Mouse (Mus musculus) layer of hippocampus, adult 9-11 months (tissue): Measurements from ENCODE around the gene Uba7.

Source experiments
- DNase-seq: peaks from one replicate; pipeline ENCODE4 v3.0.0; 2022

The Uba7 gene

DNA sequence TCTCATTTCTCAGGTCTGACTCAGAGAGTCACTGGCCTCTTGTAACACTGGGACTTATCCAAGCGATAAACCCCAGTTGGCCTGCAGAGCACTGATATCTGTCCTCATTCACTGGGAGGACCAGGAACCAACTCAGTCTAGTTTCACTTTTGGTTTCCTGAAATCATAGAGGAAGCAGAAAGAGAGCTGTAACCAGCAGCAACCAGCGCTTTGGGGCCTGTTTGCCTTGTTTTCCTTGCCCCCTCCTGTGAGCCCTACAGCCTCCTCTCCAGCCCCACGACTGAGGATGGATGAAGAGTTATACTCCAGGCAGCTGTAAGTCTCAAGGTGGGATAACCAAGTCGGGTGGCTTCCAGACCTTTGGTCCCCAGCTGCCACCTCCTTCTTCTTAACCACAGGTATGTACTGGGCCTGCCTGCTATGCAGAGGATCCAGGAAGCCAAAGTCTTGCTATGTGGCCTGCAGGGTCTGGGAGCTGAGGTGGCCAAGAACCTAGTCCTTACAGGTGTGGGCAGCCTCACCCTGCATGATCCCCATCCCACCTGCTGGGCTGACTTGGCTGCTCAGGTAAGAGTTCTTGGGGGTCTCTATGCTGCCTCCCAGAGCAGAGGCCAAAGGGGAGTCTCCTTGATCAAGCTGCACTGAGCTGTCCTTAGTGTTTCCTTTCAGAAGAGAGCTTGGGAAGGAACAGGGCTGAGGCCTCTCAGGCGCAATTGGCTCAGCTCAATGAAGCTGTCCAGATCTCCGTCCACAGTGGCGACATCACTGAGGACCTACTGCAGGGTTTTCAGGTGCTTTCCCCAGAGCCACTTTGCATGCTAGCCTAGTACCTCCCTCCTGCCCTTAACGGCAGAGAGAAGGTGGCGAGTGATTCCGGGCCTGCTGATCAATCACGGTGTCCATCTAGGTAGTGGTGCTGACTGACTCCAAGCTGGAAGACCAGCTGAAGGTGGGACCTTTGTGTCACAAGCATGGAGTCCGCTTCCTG is at the start of gene Uba7:
Gene Uba7, plus strand, starts transcription at position 107 of the 988 bp plus-strand sequence.
- DNase-seq = no peak

DNA sequence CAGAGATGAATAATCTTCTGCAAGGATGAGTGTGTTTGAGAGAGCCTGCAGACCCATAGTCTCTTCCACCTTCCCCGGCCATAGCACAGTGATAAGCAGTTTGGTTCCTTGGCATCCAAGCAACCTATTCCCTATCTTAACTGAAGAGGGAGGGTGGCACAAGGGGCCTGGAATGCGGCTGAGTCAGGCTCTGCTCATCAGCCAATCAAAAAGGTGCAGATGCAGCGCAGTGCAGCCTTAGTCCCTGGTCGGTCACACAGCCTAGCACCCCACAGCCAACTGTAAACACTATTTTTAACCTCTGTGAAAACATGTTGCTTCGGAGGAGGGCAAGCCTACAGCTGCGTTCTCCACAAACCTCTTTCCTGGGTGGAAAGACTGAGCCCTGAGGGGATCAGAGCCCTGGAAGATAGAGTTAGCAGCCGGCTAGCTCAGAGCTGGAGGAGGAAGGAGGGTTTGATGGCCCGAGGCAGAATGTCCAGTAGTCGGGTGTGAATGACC is 48.3 kb upstream of the Uba7 start:
- DNase-seq = no peak

DNA sequence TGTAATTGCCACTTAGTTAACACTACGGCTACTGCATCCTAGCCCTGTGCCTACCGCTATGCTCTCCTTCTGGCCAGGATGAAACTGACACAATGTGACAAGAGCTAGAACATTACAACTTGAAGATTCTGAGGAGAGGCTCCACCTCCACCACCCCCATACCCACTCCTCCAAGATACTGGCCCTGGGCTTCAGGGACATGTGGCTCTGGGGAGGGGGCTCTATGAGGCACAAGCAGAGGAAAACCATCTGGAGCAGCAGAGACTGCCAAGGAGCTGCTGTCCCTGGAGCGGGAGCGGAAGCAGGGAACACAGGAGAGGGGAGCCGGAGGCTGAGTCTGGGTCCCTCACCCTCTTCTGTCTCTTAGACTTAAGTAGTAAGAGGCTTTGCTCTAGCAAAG is 47.6 kb upstream of the Uba7 start:
- DNase-seq = peak; percentile 60

DNA sequence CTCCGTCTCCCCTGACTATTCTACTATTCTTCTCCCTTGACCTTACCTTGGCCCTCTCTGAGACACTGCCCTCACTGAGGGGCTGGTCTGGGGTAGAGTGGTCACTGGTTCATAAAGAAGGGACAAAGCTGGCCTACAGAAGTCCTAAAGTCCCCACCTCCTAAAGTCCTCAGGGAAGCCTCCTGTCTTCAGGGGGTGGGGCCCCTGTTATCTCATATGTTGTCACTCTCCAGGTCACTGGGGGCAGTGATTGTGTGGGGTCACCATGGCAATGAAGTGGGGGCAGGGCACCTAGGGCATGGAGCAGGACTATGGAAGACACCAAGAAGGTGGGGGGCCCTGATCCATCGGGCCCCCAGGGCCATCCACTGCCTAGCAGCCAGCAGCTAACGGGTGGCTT is 47.1 kb upstream of the Uba7 start, which contains the start of gene Actl11:
Gene Actl11, plus strand, starts transcription at position 301 of the 400 bp plus-strand sequence.
- DNase-seq = no peak

DNA sequence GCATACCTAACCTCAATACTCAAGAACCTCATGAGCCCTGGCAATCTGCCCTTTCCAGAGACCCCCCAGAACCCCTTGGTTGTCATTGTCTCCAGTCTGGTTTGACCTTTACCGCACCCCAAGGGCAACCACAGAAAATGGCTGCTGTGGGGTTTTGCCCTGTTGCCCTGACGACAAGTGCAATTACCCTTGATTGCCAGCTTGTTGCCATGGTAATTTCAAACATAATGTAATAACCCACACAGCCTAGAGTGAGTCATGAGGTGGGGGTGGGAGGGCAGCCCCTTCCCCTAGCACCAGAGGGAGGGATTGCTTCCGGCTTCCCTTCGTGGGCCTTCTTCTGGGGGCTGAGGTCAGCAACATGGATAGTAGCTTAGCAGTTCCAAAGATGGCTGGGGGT is 43.1 kb upstream of the Uba7 start:
- DNase-seq = peak; percentile 33

DNA sequence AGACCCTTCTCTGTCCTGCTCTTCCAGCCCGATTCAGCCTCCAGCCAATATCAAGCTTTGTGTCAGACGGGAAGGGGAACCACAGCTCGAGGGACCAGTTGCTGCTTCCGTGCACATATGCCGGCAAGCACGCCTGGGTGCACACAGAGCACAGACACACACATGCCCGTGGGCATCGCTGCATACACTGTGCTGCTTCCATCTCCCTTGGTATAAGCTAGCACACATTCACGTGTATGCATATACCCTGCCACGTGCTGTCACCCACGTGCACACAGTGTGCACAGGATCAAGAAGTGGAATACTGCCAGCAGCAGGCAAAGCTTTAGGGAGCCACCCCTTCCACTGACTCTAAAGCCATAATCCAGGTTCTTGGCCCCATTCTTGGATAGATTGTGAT is 41.2 kb upstream of the Uba7 start:
- peak; percentile 67 for DNase-seq

DNA sequence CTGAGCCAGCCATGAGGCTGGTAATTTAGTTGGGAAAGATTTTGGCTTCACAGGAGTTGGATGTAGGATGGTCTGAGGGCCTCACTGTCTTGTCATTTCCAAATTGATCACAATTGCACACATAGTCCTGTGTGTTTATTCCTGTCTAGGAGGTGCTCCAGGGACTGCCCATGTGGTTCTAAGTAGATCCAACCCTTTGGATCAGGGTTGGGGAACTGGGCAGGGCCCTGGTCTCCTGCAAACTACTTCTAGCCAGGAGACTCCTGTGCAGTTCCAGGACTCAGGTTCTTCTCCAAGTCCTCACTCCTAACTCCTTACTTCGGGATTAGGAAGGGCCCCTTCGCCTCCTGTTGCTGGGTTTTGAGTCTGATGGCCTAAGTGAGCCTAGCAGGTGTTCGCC is 39.9 kb upstream of the Uba7 start, which contains the start of gene Camkv:
Gene Camkv, plus strand, starts transcription at position 301 of the 400 bp plus-strand sequence.
- no peak for DNase-seq

DNA sequence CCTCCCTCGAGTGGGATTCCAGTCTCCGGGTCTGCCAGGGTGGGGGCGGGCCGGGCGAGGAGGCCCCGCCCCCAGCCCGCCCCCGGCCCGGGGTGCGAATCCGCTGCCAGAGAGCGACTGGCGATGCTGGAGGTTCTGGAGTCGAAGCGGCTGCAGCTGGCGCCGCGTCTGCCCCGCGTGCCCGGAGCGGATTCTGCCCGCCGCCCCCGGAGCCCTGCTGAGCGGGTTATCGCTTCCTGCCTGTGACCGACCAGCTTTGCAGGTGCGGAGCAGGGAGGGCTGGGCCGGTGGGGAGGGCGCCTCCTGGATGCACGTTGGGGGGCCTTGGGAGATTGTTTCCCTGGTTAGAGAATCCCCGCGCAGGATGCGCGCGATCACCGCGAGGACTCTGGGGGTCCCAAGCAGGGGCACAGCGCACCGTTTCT is 39.5 kb upstream of the Uba7 start:
- DNase-seq = peak; percentile 57

DNA sequence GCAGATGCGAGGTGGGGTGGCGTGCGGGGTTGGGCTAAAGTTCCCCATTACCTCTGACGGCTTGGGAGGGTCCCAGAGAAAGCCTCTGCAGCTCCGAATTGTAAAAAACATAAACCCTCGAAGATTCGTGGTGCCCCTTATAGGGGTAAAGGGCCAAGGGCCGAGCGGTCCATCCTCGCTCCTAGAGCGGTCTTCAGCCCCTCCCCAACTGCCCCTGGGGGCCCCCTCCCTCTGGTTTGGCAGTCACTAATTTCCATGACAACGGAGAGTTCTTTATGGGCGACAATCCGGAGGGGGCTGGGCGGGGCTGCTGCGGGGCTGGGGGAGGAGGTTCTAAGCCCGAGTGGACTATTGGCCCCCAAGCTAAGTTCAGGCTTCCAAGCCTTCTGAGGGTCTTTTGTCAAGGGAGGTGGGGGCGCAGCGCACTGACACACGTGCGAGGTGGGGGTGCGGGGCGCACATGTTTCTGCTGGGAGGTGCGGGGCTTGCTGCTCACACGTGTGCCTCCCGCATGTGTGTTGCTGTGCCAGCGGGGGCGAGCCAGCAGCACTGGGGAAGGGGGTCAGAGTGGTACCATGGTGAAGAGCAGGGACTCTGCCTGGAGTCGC is 39.0 kb upstream of the Uba7 start:
- DNase-seq = peak; percentile 61

DNA sequence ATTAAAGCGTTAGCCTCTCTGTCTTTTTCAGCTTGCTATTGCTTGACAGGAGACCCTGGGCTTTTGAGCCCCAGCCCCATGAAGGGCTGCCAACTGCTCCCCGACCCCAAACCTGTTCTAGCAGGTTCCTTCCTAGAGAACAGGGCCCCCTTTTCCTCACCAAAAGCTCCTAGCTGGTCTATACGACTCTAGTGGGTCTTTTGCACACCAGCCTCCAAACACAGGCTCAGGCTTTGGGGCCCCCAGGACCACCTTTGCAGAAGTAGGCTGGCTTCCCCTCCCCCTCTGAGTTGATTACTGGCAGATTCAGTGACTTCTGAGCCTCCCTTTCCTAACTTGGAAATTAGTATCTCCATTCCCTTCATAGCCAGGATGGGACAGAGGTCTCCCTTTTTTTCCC is 38.5 kb upstream of the Uba7 start:
- DNase-seq = no peak

DNA sequence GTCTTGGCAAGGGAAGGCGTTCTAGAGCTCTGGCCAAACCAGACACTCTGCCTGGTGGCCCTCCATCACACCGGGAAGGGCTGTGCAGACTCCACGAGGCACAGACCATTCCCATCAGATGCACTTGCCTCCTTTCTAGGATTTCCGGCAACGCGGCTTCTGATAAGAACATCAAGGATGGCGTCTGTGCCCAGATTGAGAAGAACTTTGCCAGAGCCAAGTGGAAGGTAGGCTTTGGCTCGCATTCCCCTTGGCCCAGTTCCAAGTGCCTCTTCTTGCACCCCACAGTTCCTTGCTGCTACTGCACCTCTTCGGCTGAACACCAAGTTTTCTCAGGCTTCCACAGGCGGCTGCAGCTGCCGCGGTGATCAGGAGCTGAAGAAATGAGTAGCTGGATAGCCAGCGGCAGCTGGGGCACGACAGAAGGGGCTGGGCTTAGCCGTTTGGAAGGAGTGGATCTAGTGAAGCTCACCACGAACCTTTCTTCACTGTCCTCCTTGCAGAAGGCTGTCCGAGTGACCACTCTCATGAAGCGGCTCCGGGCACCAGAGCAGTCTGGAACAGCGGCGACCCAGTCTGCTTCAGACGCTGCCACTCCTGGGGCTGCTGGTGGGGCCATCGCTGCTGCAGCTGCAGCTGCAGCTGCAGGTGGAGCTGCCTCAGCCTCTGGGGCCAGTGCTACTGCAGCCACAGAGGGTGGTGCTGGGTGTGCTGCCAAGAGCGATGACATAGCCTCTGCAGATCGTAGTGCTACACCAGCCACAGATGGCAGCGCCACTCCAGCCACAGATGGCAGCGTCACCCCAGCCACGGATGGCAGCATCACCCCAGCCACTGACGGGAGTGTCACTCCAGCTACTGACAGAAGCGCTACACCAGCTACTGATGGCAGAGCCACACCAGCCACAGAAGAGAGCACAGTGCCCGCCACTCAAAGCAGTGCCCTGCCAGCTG is 27.8 kb upstream of the Uba7 start:
- peak; percentile 72 for DNase-seq

DNA sequence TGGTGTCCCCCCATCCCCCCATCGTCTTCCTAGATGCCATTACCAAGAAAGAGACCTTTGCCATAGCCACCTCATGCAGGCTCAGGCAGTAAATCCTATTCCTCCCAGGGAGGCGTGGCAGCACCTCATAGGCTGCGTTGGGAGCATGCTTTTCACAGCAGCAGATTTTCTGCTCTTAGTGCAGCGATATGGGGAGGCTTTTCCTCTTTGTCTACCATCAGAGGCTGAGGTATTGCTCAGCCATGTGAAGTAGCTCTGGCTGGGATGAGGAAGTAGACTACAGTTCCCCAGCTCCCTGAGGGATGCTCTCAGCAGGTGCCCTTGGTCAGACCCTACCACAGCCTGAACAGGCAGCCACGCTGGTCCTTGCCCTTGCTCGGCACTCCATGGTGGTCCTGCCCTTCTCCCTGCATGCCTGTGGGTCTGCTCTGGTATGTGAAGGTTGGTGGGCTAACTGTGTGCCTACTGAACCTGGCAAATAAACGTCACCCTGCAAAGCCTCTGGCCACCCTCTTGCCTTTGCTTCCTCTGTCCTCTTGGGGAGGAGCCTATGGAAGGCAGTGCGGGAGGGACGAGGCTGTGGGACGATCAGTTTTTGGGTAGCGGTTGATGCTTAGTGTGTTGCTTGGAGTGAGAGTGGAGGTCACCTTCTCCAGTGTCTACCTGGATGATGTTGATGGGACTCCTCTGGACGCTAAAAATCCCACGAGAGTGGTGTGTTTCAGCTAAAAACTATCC is 26.0 kb upstream of the Uba7 start:
- no peak for DNase-seq

DNA sequence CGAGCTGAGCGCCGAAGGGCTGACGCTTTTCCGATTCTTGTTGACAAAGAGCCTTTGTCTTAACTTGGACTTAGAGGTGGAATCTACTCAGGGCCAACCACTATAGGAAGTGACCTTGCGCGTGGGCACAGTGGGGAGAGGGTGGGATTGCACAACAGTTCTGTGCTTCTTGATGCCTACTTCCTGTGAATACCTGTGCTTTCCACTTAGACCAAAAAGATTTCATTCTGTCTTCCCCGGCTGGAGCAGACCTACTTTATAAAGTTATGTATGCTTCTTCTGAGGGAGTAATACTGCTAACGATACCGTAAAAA is 25.4 kb upstream of the Uba7 start, which contains the start of gene Traip:
Gene Traip, plus strand, starts transcription at position 215 of the 314 bp plus-strand sequence.
- DNase-seq = no peak

DNA sequence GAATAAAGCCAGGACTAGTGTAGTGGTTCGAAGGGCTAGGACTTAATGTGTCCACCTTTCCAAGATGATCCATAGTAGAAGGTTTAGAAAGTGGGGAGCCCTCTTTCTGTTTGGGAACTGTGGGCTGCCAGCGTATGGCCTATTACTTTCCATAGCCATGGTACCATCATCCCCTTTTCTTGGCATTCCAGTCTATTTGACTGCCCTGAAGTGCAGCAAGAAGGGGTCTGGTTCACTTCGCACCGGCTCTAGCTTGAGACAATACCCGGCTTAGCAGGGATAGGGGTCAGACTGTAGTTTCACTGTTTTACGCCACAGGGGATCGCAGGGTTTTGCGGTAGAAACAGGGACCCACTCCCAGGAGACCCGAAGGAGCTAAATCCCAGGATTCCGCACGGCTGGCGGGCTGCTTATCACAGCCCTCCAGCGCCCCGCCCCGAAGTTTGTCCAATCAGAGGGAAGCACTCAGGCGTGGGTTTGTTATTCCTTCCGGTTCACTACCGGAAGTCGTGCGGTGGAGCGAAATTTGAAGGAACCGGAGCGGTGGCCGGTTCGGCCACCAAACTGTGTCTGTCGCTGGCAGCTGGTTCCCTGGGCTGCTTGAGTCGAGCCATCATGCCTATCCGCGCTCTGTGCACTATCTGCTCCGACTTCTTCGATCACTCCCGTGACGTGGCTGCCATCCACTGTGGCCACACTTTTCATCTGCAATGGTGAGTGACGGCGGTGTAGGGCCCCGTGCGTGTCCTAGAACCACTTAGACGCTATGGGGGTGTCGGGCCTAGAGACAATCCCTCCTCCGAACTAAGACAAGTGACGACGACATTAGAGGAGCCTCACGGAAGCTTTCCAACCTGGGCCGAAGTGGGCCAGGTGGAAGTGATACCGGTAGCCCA is 24.6 kb upstream of the Uba7 start:
- peak; percentile 93 for DNase-seq

DNA sequence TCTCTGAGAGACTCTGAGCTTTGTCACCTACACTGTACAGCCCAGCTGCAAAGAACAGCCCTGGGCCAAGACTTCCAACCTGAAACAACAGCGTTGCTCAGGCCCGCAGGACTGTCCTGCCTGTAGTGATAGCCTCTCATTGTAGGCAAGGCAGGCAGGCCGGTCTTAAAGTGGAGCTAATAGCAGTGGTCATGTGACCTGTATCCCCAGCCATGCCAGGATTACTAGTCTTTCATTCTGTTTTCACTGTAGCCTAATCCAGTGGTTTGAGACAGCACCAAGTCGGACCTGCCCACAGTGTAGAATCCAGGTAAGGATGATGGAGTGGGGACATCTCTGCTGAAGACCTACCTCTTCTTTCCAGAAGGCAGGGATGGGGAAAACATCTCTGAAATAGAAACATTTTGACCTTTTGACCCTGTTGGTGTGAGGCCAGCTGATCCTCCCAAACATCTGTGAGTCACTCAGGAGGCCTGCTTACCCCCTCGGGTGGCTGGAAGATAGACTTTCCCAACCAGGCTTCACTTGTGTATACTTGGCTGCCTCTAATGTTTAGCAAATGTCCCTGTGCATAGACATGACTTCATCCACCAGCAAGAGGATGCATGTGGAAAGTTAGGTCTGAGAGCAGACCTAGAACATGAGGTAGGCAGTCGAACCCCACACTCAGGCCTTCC is 19.6 kb upstream of the Uba7 start:
- DNase-seq = no peak

DNA sequence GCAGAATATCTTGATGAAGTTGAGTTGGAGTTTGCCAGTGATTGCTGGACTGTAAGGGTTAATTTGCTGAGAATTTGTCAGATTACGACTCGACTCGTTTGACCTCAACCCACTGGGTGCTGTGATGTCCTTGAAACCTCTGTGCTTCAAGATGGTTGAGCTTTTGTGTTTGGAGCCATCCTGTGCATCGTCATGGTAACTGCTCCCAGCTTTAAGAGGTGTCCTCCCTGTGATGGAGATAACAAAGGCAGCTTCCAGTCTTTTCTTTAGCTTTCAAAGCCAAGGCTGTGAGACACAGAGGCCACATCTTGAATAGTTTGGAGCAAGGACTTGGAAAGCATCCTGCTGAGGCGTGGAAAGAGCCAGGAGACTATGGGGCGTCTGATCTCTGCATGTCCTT is 18.2 kb upstream of the Uba7 start:
- DNase-seq = no peak

DNA sequence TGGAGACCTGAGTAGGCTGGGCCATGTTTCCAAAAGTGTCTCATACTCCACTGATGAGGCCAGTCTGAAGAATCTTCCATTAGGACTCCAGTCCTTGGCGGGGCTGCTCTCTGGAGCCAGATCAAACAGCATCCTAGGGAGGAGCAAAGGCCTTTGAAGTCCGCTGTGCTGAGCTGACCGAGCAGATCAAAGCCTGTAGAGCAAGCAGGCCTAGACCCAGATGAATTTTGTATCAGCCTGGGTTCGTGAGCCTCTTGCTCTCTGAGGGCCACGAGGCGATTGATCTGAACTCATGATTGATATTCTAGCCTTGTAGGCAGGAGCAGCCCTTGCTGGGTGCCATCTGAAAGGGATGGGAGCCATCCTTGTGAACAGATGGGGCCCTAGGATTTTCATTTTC is 15.4 kb upstream of the Uba7 start:
- no peak for DNase-seq

DNA sequence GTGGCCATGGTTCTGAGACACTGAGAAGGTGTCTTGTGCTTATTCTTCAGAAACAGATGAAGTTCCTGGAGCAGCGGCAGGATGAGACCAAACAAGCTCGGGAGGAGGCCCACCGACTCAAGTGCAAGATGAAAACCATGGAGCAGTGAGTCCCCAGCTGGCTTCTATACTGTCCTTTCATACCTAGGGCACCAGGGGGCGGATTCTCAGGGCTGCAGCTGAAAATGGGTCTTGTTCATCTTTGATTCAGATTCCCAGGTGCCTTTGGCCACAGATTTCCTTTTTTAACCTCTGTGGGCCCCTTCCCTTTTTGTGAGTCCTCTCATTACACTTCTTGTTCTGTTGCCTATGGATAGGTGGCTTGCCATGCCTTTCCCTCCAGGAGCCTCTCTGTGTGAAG is 14.4 kb upstream of the Uba7 start:
- no peak for DNase-seq

DNA sequence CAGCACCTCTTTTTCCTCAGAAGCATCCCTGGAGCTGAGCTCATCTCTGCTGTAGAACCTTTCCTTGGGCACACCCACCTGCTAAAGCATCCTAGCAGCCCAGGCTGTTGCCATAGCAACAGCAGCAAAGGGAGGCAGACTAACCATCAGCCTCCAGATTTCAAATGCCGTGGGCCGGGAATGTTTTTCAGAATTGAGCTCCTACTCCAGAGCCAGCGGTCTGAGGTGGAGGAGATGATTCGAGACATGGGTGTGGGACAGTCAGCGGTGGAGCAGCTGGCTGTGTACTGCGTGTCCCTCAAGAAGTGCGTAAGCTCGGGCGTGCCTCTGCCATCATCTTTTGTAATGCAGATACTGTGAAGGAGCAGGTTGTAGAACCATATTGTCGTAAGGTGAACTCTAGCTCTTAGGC is 13.9 kb upstream of the Uba7 start:
- peak; percentile 91 for DNase-seq

DNA sequence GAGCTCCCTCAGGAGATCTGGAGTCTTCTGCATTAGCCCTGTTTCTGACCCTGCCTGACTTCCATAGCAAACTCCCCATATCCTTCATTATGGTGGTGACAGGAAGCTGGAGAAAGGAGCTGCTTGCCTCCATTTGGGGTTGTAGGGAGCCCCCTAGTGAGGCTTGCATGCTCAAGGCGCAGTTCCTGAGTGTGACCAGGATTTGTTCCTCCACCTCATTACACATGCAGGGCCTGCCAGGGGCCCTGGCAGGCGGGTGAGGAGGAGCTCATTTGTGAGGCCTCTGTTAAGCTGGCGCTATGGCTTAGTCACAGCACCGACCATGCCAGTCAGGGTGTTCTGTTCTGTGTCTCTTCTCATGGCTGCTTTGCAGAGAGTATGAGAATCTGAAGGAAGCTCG is 13.4 kb upstream of the Uba7 start:
- peak; percentile 86 for DNase-seq
